8 mouse cellular contexts compared by ENCODE assay signal in the genomic region with DNA sequence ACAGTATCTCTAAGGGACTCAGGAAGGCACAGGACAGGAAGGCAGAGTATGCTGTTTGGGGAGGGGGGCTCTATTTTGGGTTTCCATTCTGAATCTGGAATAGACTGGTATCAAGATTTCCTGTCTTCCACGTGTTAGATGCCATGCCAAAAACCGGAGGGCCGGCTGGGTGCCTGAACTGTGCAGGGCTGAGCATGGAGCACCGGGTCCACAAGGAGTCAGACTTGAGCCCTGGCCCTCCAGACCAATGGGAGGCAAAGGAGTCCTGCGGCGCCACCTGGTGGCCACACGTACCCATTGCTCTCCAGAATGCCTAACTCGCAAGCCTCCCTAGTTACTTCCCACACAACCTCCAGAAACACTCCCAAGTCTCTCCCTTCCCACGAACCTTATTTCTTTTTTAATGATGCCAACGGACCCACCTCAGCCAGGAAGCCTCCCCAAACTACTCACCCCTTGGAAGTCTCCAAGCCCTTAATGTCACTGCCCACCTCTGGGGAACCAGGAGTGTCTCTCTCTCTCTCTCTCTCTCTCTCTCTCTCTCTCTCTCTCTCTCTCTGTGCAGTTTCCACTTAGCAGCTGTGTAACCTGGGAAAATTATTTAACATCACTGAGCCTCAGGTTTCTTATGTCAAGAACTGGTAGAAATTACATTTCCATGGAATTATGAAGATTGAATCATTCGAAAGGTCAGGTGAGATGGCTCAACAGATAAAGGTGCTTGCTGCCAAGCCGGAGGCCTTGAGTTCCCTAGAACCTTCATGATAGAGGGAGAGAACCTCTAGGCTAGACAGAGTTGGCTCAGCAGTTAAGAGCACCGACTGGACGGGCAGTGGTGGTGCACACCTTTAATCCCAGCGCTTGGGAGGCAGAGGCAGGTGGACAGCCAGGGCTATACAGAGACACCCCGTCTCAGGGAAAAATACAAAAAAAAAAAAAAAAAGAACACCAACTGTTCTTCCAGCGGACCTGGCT. TPM values are rescaled to one million over a fixed set of nuclear protein-coding genes. Genes with fewer than 3 reads are reported as not detected.
DNase-seq lines count a peak whose midpoint lies in the region; ATAC-seq and TF ChIP-seq lines count a peak whose summit lies in the region.

No protein-coding gene starts in this region.

- H3K4me1 ChIP-seq in G1E (ENCODE audit: insufficient read depth, low read depth, low read length) = peaks cover 52% of the 10 kb centered on the region

- no peak overlapping the region for H3K4me3 ChIP-seq in G1E (ENCODE audit: low read depth, low read length)

- ATAC-seq in G1E (ENCODE audit: extremely low read depth, insufficient number of reproducible peaks, low FRiP score, poor library complexity, severe bottlenecking) = peak; percentile 78
- ATAC-seq in hematopoietic stem cell, adult 5-6 weeks (replicated peaks in 1 of 2; ENCODE audit: insufficient read depth in 1 of 2, low FRiP score in 2 of 2, low TSS enrichment in 1 of 2, low read depth in 1 of 2, poor library complexity in 2 of 2, severe bottlenecking in 2 of 2) = peak; percentile 75

- H3K27me3 ChIP-seq in G1E (ENCODE audit: insufficient read depth, low read length) = no peaks in the 10 kb centered on the region

- no peaks in the 10 kb centered on the region for H3K9me3 ChIP-seq in G1E (replicated peaks)

- peaks cover 64% of the 10 kb centered on the region for H3K36me3 ChIP-seq in G1E (replicated peaks)

- peak; percentile 98 for TF ChIP-seq CTCF in G1E (IDR thresholded peaks at IDR 0.05; ENCODE audit: low read depth, low read length)

- peak; percentile 83 for DNase-seq in G1E (ENCODE audit: low spot score)
- DNase-seq in cerebellum, adult 18-20 months = peak; percentile 86 to 90
- peak; percentile 93 for DNase-seq in forelimb bud, embryonic 11.5 days (ENCODE audit: low read depth, low spot score)
- peak; percentile 80 to 87 for DNase-seq in layer of hippocampus, postnatal 10 days (ENCODE audit: low spot score in 2 of 2)
- peak; percentile 93 for DNase-seq in lung, postnatal 10 days
- DNase-seq in ovary, postnatal 36 days (ENCODE audit: low spot score) = peak; percentile 85
- peak; percentile 84 for DNase-seq in thymus, postnatal 14 days

RNA-seq across cellular contexts. Expression of gene Mex3a, which starts 5.8 kb away (rescaled TPM):
- total RNA-seq in G1E (2014; fragmentation: Nextera tagmentation) (6.2 and 8.2 TPM in 2 replicates), G1E (2017) (1.7 and 2.0 TPM in 2 replicates)
- polyA plus RNA-seq in G1E (2012) = 9.0 and 9.6 TPM in 2 replicates
- total RNA-seq in hematopoietic stem cell, adult 5-6 weeks (2017) = 17.8 and 18.9 TPM in 2 replicates
- total RNA-seq in layer of hippocampus, postnatal 10 days (2021) = 10 to 100 TPM; 17.0 to 18.5 TPM

RNA-seq across cellular contexts. Expression of gene Lmna, which starts 16.7 kb away (rescaled TPM):
- 69.3 and 72.1 TPM in 2 replicates for total RNA-seq in G1E (2014; fragmentation: Nextera tagmentation)
- total RNA-seq in G1E (2017) = 96.4 and 98.2 TPM in 2 replicates
- 336 and 381 TPM in 2 replicates for polyA plus RNA-seq in G1E (2012)
- 7.1 and 21.5 TPM in 2 replicates for total RNA-seq in hematopoietic stem cell, adult 5-6 weeks (2017)
- total RNA-seq in layer of hippocampus, postnatal 10 days (2021) = 10 to 100 TPM; 46.2 to 50.5 TPM

RNA-seq across cellular contexts. Expression of gene Rab25, which starts 21.7 kb away (rescaled TPM):
- total RNA-seq in G1E (2014; fragmentation: Nextera tagmentation) (1.6 and 4.5 TPM in 2 replicates), G1E (2017) (0.35 TPM in 1 of 2 replicates, not detected in the other)
- polyA plus RNA-seq in G1E (2012) = 0.67 and 0.88 TPM in 2 replicates
- total RNA-seq in hematopoietic stem cell, adult 5-6 weeks (2017) = not detected in 2 replicates
- not detected for total RNA-seq in layer of hippocampus, postnatal 10 days (2021)

RNA-seq across cellular contexts. Expression of gene Lamtor2, which starts 26.4 kb away (rescaled TPM):
- total RNA-seq in G1E (2014; fragmentation: Nextera tagmentation) (44.7 and 64.5 TPM in 2 replicates), G1E (2017) (97.5 and 98.0 TPM in 2 replicates)
- 96.1 and 182 TPM in 2 replicates for polyA plus RNA-seq in G1E (2012)
- total RNA-seq in hematopoietic stem cell, adult 5-6 weeks (2017) = 51.2 and 54.4 TPM in 2 replicates
- 100 to 1,000 TPM; 117 to 126 TPM for total RNA-seq in layer of hippocampus, postnatal 10 days (2021)

RNA-seq across cellular contexts. Expression of gene Ubqln4, which starts 27.1 kb away (rescaled TPM):
- total RNA-seq in G1E (2014; fragmentation: Nextera tagmentation) = 63.4 and 67.4 TPM in 2 replicates
- 39.6 and 40.6 TPM in 2 replicates for total RNA-seq in G1E (2017)
- polyA plus RNA-seq in G1E (2012) = 73.7 and 81.2 TPM in 2 replicates
- total RNA-seq in hematopoietic stem cell, adult 5-6 weeks (2017) = 30.4 and 49.8 TPM in 2 replicates
- 10 to 100 TPM; 79.9 to 81.8 TPM for total RNA-seq in layer of hippocampus, postnatal 10 days (2021)
